Mouse (Mus musculus) thymus, postnatal 4 days (tissue): ENCODE measurements around the gene Bicdl1.
A peak's percentile ranks its signal among the peaks of the same experiment; 100 is the strongest.

Experiments
- DNase-seq: peaks from one replicate; pipeline ENCODE4 v3.0.0; 2021

Bicdl1 gene

DNA sequence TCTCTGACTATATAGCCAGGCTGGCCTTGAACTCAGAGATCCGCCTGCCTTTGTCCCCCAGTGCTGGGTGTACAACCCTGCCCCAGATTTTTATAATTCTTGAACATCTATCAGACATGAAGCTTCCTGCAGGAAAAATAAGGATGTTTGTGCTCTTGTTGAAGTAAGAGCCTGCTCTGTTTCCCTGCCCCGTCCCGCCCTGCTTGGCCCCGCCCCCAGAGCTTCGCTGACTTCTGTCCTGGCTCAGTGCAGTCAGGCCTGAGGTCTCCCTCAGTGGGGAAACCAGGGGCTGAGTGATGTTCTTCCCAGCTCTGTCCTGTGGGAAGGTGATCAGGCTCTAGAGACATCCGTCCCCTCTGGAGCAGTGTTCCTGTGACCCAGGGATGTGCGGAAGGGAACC, 108.7 kb downstream of the Bicdl1 start:
- no peak for DNase-seq

GRCm38 (mm10) chr5:115619690-115620089, 111.7 kb downstream of the Bicdl1 start:
- no peak for DNase-seq

- DNase-seq, result peak; percentile 89
Observed at GRCm38 (mm10) chr5:115614948-115615347, 116.5 kb downstream of the Bicdl1 start.

- DNase-seq, result no peak
Observed at GRCm38 (mm10) chr5:115613332-115613731, 118.1 kb downstream of the Bicdl1 start.

- no peak for DNase-seq
Observed at GRCm38 (mm10) chr5:115611566-115611965, 119.9 kb downstream of the Bicdl1 start.

DNA sequence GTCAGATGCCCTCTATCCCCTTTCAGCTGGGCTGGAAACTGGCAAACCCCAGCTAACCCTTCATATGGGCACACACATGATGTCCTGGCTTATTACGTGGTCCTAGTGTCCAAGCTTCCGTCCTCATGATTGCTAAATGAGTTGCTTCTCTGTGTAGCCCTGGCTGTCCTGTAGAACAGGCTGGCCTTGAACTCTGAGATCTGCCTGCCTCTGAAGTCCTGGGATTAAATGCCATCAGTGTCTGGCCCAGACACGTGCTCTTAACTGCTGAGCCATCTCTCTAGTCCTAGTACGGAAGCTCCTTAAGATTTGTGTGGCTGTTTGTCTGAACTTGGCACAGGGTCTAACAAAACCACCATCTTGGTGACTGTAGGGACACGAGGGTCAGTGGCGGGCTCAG, 127.9 kb downstream of the Bicdl1 start:
- no peak for DNase-seq
